Mouse (Mus musculus) cortical plate, adult 2 months (tissue): Measurements from ENCODE around the gene Erc1.

ENCODE experiments used
- CTCF ChIP-seq: fragments of 200-500 bp; IDR thresholded peaks from 2 replicates; pipeline ENCODE4 v1.5.1; 2011; ENCODE audit warnings: mild to moderate bottlenecking, control low read depth, low read length; ENCODE audit not compliant: insufficient read depth; ENCODE audit errors: extremely low read depth
- POLR2A ChIP-seq: fragments of 200-500 bp; IDR thresholded peaks from 2 replicates; pipeline ENCODE4 v1.6.1; 2011; ENCODE audit warnings: mild to moderate bottlenecking, low read length, control low read depth; ENCODE audit not compliant: insufficient read depth; ENCODE audit errors: extremely low read depth

DNA sequence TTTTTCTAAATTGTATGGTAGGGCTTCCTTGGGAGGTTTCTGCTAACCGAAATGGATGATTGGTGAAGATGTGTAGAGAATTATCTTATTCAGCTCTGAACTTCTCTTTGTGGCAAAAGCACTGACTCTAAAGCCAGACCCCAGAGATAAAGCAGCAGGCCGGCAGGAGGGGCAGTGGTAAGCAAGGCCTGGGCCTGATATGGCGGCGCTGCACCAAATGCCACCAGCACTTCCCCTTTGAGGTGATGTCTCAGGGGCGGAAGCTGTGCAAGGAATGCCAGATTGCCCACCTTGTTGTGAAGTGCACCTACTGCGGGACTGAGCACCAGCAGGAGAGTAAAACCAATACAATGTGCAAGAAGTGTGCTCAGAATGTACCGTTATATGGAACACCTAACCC is 44.7 kb upstream of the Erc1 start:
- TF ChIP-seq CTCF (no peak), POLR2A (no peak)
